Mouse (Mus musculus) E14TG2a.4 (cell line): ENCODE measurements at regions not wholly inside any gene's neighbourhood (a gene's known extent, or its start where the extent isn't known, plus 50 kb on each side); places are given as distances from the start of the nearest gene placed in this dataset.

ENCODE experiments used
- CTCF ChIP-seq: conservative IDR thresholded peaks from 2 replicates; pipeline ENCODE4 v1.5.1; 2014; ENCODE audit warnings: low read length
- NANOG ChIP-seq: IDR thresholded peaks from 2 replicates; pipeline ENCODE4 v1.6.1; 2014; ENCODE audit warnings: borderline replicate concordance, low read length, mixed read lengths

DNA sequence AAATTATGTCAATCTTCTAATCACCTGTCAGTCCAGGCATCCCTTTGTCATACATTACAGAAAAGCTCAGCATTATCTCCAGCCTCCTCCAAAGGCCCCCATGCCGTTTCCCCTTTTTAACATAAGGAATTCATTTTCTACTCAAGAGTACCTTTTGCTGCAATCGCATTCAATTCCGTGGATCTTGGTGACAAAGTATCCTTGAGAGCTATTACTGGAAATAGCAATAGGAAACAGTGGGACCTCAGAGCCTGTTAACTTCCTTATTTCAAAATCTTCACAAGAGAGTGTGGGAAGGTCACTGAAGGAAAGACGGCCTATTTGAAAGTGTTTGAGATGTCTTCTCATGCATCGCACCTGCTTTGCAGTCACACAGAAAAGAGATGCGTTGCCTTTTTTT is 2811.0 kb upstream of the Gm7489 start:
- TF ChIP-seq CTCF: no peak
- TF ChIP-seq NANOG: no peak
